Mouse (Mus musculus) midbrain, embryonic 13.5 days (tissue): ENCODE data around the gene Soat2. TPM values are rescaled to one million over a fixed set of nuclear protein-coding genes. Genes with fewer than 3 reads are reported as not detected.

Experiments
- ATAC-seq: fragments of 200-750 bp; cut with Nextera tagmentation; 2 replicates; pipeline ENCODE4 v1.8.0; 2017; ENCODE audit warnings: mild to moderate bottlenecking, moderate TSS enrichment, moderate library complexity
- H3K27ac ChIP-seq: fragments of 300-500 bp; sonication (generic); 2 replicates; pipeline ENCODE4 v1.5.1; 2015; ENCODE audit warnings: inconsistent platforms, mild to moderate bottlenecking, moderate library complexity
- H3K27me3 ChIP-seq: fragments of 300-500 bp; sonication (generic); 2 replicates; pipeline ENCODE4 v1.6.1; 2015; ENCODE audit warnings: mild to moderate bottlenecking, inconsistent platforms
- H3K36me3 ChIP-seq: fragments of 300-500 bp; sonication (generic); 2 replicates; pipeline ENCODE4 v1.6.1; 2015; ENCODE audit warnings: mild to moderate bottlenecking, inconsistent platforms
- H3K4me1 ChIP-seq: fragments of 300-500 bp; sonication (generic); replicated peaks from 2 replicates; pipeline ENCODE4 v1.6.1; 2015; ENCODE audit warnings: inconsistent platforms
- H3K4me2 ChIP-seq: fragments of 300-500 bp; sonication (generic); replicated peaks from 2 replicates; pipeline ENCODE4 v1.6.1; 2015; ENCODE audit warnings: moderate library complexity, mild to moderate bottlenecking, inconsistent platforms
- H3K4me3 ChIP-seq: fragments of 300-500 bp; sonication (generic); replicated peaks from 2 replicates; pipeline ENCODE4 v1.5.1; 2015; ENCODE audit warnings: mild to moderate bottlenecking, inconsistent platforms
- H3K9ac ChIP-seq: fragments of 300-500 bp; sonication (generic); replicated peaks from 2 replicates; pipeline ENCODE4 v1.6.1; 2015; ENCODE audit warnings: mild to moderate bottlenecking, inconsistent platforms
- H3K9me3 ChIP-seq: fragments of 300-500 bp; sonication (generic); 2 replicates; pipeline ENCODE4 v1.6.1; 2016; ENCODE audit warnings: mild to moderate bottlenecking, inconsistent platforms
- WGBS: fragments of 180-500 bp; shearing (Covaris S2); methylation state at CpG from one replicate; pipeline ENCODE4 v1.1.7; 2015; 5-methylcytosine and 5-hydroxymethylcytosine counted together
- polyA plus RNA-seq: library from polyadenylated mRNA; unstranded; fragments of >200 nt; fragmentation: Nextera tagmentation; extraction: Ambion mirVana; gene quantifications from 2 replicates; pipeline ENCODE4 v1.2.1, GENCODE M21; 2015

Gene Soat2
- polyA plus RNA-seq, 1 experiment from 2014 or later: not detected

DNA sequence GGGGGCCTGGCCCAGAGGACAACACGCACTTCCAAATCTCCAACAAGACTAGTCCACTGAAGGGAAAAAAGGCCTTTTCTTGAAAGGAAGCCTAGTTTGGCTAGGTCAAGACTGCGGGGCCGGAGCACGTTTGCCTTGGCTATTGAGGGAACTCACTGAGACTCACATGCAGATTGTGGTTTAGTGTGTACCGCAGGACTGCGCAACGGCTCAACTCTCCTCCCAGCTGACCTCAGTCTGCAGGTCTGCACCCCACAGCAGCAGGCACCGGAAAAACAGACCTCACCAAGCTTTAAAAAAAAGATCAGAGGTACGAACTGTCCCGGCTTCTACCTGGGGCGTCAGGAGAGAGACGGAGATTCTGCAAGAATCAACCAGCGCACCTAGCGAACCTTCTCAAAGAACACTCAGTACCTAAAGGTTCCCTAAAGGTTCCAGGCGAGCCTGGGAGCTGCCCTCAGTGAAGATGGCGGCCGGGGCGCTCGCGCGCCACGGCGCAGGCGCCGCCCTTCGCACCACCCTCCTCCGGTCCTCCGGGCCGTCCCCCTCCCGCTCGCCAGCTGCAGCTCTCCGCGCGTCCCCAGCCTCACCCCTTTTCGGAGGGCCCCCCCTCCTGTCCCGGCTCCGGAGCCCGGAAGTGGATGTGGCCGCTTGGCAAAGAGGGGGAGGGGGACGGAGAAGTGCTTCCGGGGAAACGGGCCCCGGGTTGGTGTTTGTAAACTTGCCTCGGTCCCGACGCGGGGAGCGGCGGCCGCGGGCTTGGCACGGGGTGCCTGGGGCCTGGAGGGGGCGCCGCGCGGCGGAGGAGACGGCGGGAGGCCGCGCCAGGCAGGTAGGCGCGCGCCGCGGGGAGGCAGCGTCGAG lies 52.9 kb downstream of the Soat2 start, which contains the start of gene Zfp740:
Zfp740 (plus strand) TSS at position 279 of the 864 bp plus-strand sequence.
- Histone ChIP-seq H3K4me1 (peaks cover 46% of the 10 kb centered on the region), H3K36me3 (peaks cover 24% of the 10 kb centered on the region), H3K27ac (peak within 1 kb of the TSS; percentile 99), H3K4me3 (peak within 1 kb of the TSS; percentile 84), H3K9me3 (no peaks in the 10 kb centered on the region), H3K4me2 (peak within 1 kb of the TSS; percentile 81), H3K9ac (peak within 1 kb of the TSS; percentile 90), H3K27me3 (no peaks in the 10 kb centered on the region)
- WGBS: under 1% methylated on average over 64 of the region's 68 CpGs
- ATAC-seq: peak; percentile 96

DNA sequence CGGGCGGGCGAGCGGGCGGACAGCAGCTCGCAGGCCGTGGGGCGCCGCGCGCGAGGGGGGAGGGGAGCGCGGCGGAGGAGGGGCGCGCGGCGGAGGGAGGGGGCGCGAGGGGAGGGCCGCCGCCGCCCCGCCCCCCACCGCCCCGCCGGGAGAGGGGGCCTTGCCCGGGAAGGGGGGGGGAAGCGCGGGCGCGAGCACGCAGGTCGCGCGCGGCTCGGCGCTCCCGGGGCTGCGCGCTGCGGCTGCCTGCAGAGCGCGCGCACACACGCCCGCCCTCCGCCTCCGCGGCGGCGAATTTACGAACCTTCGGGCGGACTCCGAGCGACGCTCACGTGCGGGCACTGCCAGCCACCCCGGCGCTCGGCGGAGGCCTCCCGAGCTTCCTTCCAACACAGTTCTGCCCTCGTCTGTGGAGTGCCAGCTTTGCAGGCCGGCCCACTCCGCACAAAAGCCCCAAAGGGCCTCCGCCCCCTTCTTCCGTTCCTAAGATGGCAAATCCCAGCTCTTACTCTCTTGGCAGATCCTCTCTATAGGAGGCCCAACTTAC lies 53.6 kb downstream of the Soat2 start:
- Histone ChIP-seq H3K9me3 (no peaks in the 10 kb centered on the region), H3K4me1 (peaks cover 46% of the 10 kb centered on the region), H3K4me3 (peak overlapping the region; percentile 84), H3K9ac (peak overlapping the region; percentile 90), H3K27ac (peak overlapping the region; percentile 99), H3K27me3 (no peaks in the 10 kb centered on the region), H3K4me2 (peak overlapping the region; percentile 81), H3K36me3 (peaks cover 31% of the 10 kb centered on the region)
- peak; percentile 38 for ATAC-seq
- under 1% methylated on average over 25 of the region's 72 CpGs for WGBS

- H3K27me3 ChIP-seq: no peaks in the 10 kb centered on the region
- H3K27ac ChIP-seq: peak within 1 kb of the TSS; percentile 99
- H3K4me2 ChIP-seq: peak within 1 kb of the TSS; percentile 81
- ATAC-seq: no peak
- WGBS: 72% methylated on average over 19 of the region's 19 CpGs
- H3K4me3 ChIP-seq: peak within 1 kb of the TSS; percentile 84
- H3K4me1 ChIP-seq: peaks cover 46% of the 10 kb centered on the region
- H3K9me3 ChIP-seq: no peaks in the 10 kb centered on the region
- peak within 1 kb of the TSS; percentile 90 for H3K9ac ChIP-seq
- H3K36me3 ChIP-seq: peaks cover 40% of the 10 kb centered on the region
Measured at GRCm38 (mm10) chr15:102204674-102205505, 54.6 kb downstream of the Soat2 start, which contains the start of gene Csad. Gene Csad (minus strand): TSS chr15:102204724.

DNA sequence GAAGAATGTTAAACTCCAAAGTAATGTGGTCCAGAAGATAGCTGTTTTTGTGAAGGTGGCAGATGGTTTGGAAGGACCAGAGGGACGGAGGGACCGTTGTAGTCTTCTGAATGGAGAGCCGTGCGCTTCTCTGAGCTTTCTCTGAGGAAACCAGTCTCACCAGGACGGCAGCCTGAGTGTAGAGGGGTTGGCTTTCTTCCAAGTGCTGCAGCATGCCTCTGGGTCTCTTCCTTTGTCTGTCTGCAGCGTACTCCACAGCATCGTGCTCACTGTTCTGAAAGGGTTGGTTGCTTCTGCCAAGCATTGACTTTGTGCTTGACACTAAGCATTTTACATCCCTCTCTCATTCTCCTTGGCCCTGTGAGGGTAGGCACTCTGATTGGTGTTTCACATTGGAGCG lies 55.5 kb downstream of the Soat2 start:
- peak overlapping the region; percentile 81 for H3K27ac ChIP-seq
- H3K9ac ChIP-seq: peak overlapping the region; percentile 90
- H3K27me3 ChIP-seq: no peaks in the 10 kb centered on the region
- peak overlapping the region; percentile 84 for H3K4me3 ChIP-seq
- WGBS: 40% methylated on average over 8 of the region's 8 CpGs
- H3K9me3 ChIP-seq: no peaks in the 10 kb centered on the region
- H3K4me2 ChIP-seq: peak overlapping the region; percentile 81
- ATAC-seq: peak; percentile 37; the same call in 1 of the 2 replicates
- H3K36me3 ChIP-seq: peaks cover 48% of the 10 kb centered on the region
- H3K4me1 ChIP-seq: peaks cover 46% of the 10 kb centered on the region

GRCm38 (mm10) chr15:102207351-102207750 lies 57.0 kb downstream of the Soat2 start:
- Histone ChIP-seq H3K4me2 (no peak overlapping the region), H3K9ac (0 out of 2 replicates have a peak overlapping the region, but pooled peaks have one; percentile 4), H3K27ac (no peak overlapping the region), H3K27me3 (no peaks in the 10 kb centered on the region), H3K9me3 (no peaks in the 10 kb centered on the region), H3K4me3 (no peak overlapping the region), H3K36me3 (peaks cover 60% of the 10 kb centered on the region), H3K4me1 (peaks cover 43% of the 10 kb centered on the region)
- ATAC-seq: no peak
- 84% methylated on average over 3 of the region's 3 CpGs for WGBS

DNA sequence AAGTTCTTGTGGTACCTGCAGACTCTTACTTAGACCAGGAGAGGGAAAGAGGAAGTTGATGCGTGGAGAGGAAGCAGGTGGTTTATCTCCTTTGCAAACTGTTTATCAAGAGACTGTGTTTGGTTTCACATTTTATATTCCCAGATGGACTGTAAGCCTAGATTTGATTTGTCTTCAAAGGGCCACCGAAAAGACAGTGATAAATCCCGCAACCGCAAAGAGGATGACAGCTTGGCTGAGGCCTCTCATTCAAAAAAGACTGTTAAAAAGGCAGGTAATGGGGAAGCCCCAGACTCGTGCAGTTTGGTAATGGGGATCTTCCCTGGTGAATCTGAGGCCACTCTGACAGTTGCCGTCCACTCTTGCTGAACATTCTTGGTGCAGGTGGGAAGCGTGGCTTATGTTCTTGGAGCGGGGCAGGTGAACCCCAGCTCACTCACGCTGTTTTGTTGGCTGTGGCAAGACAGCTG lies 57.8 kb downstream of the Soat2 start:
- Histone ChIP-seq H3K4me3 (no peak overlapping the region), H3K9ac (no peak overlapping the region), H3K27ac (no peak overlapping the region), H3K4me1 (peaks cover 37% of the 10 kb centered on the region), H3K4me2 (no peak overlapping the region), H3K27me3 (no peaks in the 10 kb centered on the region), H3K9me3 (no peaks in the 10 kb centered on the region), H3K36me3 (peaks cover 67% of the 10 kb centered on the region)
- WGBS: 92% methylated on average over 9 of the region's 9 CpGs
- ATAC-seq: no peak

DNA sequence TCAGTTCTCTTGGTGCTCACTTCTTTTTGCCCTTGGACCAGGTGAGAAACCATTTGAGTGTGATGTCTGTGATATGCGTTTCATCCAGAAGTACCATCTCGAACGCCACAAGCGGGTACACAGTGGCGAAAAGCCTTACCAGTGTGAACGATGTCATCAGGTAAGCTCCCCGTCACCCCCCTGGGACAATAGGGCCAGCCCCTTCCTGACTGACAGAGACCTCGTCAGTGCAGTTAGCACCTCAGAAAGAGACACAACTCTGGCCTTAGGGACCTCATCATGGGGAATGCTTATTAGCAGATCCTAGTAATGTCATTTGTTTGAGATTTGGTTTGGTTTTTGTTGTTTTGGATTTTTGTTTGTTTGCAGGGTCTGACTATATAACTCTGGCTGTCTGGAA lies 58.8 kb downstream of the Soat2 start:
- peaks cover 77% of the 10 kb centered on the region for H3K36me3 ChIP-seq
- peaks cover 37% of the 10 kb centered on the region for H3K4me1 ChIP-seq
- H3K9ac ChIP-seq: no peak overlapping the region
- H3K27ac ChIP-seq: no peak overlapping the region
- WGBS: 95% methylated on average over 8 of the region's 8 CpGs
- no peak overlapping the region for H3K4me2 ChIP-seq
- H3K4me3 ChIP-seq: no peak overlapping the region
- no peak for ATAC-seq
- H3K9me3 ChIP-seq: no peaks in the 10 kb centered on the region
- no peaks in the 10 kb centered on the region for H3K27me3 ChIP-seq

- H3K36me3 ChIP-seq: peaks cover 87% of the 10 kb centered on the region
- H3K9ac ChIP-seq: no peak overlapping the region
- WGBS: 95% methylated on average over 4 of the region's 4 CpGs
- H3K9me3 ChIP-seq: no peaks in the 10 kb centered on the region
- no peak overlapping the region for H3K4me2 ChIP-seq
- peaks cover 20% of the 10 kb centered on the region for H3K4me1 ChIP-seq
- ATAC-seq: no peak
- H3K27ac ChIP-seq: no peak overlapping the region
- no peak overlapping the region for H3K4me3 ChIP-seq
- no peaks in the 10 kb centered on the region for H3K27me3 ChIP-seq
Measured at GRCm38 (mm10) chr15:102210816-102211215, 60.5 kb downstream of the Soat2 start.

DNA sequence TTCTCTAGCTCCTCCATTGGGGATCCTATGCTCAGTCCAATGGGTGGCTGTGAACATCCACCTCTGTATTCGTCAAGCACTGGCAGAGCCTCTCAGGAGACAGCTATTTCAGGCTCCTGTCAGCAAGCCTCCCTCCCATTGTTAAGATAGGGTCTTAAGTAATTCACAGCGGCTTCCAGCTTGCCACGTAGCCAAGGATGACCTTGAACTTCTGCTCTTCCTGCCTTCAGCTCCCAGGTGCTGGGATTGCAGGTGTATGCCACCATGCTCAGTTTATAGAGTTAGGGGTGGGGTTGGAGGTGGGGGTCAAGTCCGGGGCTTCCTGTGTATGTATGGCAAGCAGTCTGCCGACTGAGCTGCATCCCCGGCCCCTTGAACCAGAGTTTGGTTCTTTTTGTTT lies 61.6 kb downstream of the Soat2 start:
- Histone ChIP-seq H3K27me3 (no peaks in the 10 kb centered on the region), H3K4me3 (no peak overlapping the region), H3K9me3 (no peaks in the 10 kb centered on the region), H3K27ac (no peak overlapping the region), H3K36me3 (peaks cover 88% of the 10 kb centered on the region), H3K4me2 (no peak overlapping the region), H3K9ac (no peak overlapping the region), H3K4me1 (peaks cover 11% of the 10 kb centered on the region)
- no peak for ATAC-seq
- 88% methylated on average over 6 of the region's 6 CpGs for WGBS
